Mouse (Mus musculus) natural killer cell, adult 2 months (primary cell): ENCODE measurements around the gene Cand1.

Experiments
- DNase-seq, 2 experiments: peaks; one replicate each; pipeline ENCODE4 v3.0.0; 2022; ENCODE audit warnings: low spot score in 2 of 2

Gene Cand1

GRCm38 (mm10) chr10:119211251-119211650 is 28.6 kb downstream of the Cand1 start:
- DNase-seq, result no peak

- DNase-seq, result no peak
Measured at GRCm38 (mm10) chr10:119206309-119206932, 33.4 kb downstream of the Cand1 start.

DNA sequence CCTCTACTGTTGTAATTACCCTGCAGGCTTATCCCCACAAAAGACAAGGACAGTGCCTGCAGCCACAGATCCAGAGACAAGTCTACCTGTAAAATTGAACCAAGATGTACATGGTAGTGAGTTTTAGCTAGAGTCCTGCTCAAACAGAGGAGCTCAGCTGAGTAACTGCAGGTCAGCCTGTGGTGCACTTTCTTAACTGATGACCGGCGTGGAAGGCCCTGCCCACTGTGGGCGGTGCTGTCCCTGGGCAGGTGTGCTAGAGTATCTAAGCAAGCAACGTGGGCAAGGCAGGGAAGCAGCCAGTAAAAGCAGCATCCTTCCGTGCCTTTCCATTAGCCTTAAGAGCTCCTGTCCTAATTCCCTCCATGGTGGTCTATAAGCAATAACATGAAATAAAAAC is 34.6 kb downstream of the Cand1 start:
- no peak for DNase-seq

DNA sequence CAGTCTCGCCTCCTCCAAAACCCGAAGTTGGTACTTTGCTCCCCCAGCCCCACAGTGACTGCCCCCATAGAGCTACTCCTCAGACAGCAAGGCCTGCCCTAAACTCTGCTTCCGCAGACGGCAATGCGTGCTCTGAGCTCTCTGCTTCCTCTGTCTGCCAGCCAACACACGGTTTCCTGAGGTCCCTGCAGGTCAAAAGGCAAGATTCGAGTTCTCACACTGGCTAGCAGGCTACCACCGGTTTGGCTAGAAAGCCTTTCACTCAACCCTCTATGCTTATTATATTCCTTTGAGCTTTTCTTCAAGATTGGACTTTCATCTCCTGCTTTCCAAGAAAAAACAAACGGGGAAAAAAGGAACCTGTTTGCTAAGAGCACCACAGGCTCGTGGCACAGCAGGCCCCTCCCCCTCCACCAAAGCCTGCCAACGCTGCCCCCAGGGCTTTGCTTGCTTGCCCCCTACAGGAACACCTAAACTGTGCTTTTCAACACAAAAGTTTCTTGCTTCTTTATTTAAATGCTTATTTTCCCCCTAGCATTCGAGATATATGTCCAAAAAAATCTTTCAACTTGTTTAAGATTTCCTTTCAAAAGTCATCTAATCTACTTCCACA is 35.4 kb downstream of the Cand1 start:
- no peak for DNase-seq

- DNase-seq, result no peak
Measured at GRCm38 (mm10) chr10:119199864-119200263, 40.0 kb downstream of the Cand1 start.

GRCm38 (mm10) chr10:119198186-119198880 is 41.5 kb downstream of the Cand1 start:
- DNase-seq, result no peak

GRCm38 (mm10) chr10:119197621-119198150 is 42.2 kb downstream of the Cand1 start:
- no peak for DNase-seq

DNA sequence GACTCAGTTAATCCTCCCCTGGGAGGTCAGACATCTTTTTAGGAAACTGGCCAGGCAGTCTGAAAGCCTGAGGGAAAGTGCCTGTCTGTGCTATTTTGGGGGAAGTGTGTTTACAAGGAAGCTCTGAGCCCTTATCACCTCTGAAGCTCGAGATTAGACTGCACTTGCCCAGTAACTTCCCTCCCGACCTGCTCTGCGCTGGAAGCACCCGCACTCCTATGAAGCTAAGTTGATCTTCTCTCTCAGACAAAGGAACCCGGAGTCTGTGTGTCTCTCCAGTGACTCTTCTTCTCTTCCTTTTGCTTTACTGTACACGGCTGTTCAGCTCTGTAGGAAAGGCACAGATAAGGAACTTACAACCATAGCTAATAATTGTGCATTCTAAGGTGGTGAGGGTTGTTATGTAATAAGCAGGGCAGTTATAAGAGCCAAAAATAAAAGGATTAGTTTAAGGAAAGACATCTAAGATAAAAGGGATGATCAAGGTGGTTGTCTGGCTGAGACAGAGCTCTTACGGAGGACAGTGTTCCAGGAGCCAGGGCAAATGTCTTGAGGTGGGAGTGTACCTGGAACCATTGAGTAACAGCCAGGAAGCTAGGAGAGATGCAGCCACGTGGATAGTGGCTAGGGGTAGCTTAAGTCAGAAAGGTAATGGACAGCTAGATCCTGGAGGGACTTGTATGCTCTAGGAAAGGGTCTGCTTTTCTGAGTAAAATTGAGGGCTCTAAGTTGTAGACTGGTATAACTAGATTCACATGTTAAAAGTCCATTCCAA is 47.1 kb downstream of the Cand1 start:
- DNase-seq, result no peak

DNA sequence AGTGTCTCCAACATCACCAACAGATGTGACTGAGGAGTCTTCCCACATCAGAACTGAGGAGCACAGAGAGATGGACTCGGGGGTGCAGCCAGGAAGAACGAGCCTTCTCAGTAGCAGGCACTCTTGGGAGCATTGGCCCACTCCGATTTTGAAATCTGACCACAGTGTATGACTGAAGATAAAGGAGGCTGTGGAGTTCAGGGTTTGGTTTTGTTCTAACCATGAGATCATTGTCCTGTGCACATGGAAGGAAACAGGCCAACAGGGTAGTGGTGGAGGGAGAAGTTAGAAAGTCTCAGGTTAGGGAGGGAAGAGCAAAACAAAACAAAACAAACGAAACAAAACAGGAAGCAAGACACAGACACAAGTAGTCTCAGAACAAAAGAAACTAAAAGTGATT is 52.1 kb downstream of the Cand1 start:
- no peak for DNase-seq

DNA sequence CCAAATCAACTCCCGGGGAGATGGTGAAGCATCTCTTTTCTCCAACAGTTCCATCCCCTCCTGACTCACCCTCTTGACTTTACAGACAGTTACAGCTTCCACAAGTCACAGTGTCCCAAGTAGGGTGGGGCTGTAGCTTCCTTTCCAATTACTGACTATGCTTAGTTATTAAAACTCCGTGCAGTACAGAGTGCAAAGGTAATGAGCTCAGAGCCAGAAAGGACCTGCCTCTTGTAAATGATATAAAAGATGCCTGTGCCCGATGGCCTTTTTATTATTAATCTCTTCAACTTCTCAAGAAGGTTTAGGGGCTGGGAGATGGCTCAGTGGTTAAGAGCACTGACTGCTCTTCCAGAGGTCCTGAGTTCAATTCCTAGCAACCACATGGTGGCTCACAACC is 70.2 kb downstream of the Cand1 start:
- DNase-seq, result no peak

- DNase-seq, result no peak
Measured at GRCm38 (mm10) chr10:119169237-119169636, 70.6 kb downstream of the Cand1 start.

GRCm38 (mm10) chr10:119168791-119169190 is 71.1 kb downstream of the Cand1 start:
- DNase-seq, result no peak

GRCm38 (mm10) chr10:119167858-119168257 is 72.0 kb downstream of the Cand1 start:
- DNase-seq, result no peak

GRCm38 (mm10) chr10:119165051-119165450 is 74.8 kb downstream of the Cand1 start:
- no peak for DNase-seq

DNA sequence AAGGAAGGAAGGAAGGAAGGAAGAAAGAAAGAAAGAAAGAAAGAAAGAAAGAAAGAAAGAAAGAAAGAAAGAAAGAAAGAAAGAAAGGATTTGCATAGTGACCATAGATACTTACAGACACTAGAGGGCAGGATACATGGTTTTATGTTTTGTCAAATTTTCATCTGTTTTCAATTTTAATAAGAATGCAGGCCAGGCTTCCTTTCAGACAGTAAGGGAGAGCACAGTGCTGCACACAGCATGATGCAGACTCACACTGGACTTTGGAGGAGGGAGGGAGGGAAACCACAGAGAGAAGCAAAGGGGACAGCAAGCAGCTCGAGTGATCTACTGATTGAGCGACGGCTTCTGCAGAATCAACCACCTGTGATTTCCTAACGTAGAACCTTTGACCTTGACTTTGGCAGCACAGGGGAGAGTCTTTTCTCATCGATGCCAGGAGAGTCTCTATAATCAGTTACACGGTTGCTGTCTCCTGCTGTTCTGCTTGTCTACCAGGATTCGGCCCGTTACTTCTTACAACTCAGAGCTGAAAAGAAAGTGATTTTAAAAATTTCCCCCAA is 78.0 kb downstream of the Cand1 start:
- no peak for DNase-seq

DNA sequence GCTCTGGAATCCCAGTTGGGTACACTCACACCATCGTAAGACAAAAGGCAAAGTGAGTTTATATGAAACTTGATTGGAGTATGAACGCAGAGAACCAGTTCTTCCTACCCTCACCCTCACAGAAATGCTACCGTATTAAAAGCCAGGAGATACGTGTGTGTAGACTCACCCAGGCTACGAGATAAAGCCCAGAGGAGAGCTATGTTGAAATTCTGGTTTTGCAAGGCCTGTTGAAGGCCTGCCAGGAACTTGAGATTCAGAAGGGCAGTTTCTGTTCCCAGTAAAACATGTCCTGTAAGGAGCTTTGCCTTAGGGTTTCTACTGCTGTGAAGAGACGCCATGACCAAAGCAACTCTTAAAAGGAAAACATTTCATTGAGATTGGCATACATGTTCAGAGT is 79.7 kb downstream of the Cand1 start:
- DNase-seq, result no peak

GRCm38 (mm10) chr10:119149261-119149660 is 90.6 kb downstream of the Cand1 start:
- no peak for DNase-seq
